Mouse (Mus musculus) B cell, adult (primary cell): ENCODE results near the gene Saa4. TPM values are rescaled to one million over a fixed set of nuclear protein-coding genes. Genes with fewer than 3 reads are reported as not detected.

Source experiments
- total RNA-seq: library from RNA; stranded (reverse); gene quantifications from 4 replicates; pipeline ENCODE4 v1.2.4, GENCODE M21; 2023; ENCODE audit not compliant: inconsistent age

The Saa4 gene
- not detected in 4 replicates for total RNA-seq

DNA sequence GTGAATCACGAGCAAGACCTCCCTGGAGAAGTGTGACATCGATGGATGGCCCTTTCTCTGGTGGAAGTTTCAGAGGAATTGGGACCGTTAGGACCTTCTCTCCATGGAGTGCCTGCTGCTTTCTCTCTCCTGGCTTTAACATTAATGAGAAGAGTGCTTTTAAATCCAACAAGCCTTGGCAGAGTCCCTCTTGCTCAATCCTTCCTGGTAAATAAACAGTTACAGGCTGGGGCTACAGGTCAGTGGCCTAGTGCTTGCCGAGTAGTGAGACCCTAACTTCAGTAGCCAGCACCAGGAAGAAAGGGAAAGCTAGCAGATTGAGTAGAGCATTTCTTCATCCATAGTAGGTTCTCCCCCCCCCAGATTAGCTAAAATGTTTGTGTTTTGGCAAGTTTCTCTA, at the start of gene Saa4:
TSS of gene Saa4 (minus strand) at position 146 of the 400 bp plus-strand sequence.

DNA sequence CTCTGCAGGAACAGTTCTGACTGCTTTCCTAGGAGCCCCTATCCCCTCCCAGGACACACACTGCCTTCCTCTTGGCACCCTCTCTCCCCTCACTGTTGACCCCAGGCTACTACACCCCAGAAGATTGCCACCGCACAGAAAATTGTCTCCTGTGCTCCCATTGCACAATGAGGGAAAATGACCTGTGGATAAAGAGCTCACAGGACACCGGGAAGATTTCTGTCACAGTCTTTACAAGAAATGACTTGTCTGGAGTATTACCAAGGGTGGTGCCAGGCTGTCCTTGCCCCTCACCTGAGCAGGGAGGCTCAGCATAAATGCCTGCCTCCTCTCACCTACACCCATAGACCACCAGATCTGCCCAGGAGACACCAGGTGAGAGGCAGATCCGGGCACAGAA, 19.1 kb upstream of the Saa4 start, which contains the start of gene Saa2:
TSS of gene Saa2 (plus strand) at position 301 of the 400 bp plus-strand sequence.

DNA sequence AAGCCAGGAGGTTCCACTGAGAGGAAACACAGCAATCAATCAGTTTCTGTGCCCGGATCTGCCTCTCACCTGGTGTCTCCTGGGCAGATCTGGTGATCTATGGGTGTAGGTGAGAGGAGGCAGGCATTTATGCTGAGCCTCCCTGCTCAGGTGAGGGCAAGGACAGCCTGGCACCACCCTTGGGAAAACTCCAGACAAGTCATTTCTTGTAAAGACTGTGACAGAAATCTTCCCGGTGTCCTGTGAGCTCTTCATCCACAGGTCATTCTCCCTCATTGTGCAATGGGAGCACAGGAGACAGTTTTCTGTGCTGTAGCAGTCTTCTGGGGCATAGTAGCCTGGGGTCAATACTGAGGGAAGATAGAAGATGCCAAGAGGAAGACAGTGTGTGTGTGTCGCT, 10.5 kb upstream of the Saa4 start, which contains the start of gene Saa1:
TSS of gene Saa1 (minus strand) at position 101 of the 400 bp plus-strand sequence.

DNA sequence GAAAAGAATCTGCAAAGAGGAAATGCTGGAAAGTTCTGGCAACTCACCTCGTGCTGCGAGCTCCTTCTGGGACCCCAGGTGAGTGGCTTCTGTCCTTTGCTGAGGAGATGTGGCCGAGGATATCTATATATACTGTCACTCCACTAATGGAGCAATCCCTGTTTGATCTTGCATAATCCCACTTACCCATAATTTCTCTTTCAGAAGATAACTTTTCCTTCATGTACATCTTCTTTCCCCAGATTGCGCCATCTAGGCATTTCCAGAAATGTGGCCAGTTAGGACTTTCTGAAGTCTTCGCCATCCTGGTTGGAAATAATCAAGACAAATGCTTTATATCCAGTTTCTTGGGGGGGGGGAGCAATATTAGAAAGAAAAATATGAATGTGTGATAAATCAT, 16.8 kb downstream of the Saa4 start, which contains the start of gene Saa3:
TSS of gene Saa3 (minus strand) at position 101 of the 400 bp plus-strand sequence.

DNA sequence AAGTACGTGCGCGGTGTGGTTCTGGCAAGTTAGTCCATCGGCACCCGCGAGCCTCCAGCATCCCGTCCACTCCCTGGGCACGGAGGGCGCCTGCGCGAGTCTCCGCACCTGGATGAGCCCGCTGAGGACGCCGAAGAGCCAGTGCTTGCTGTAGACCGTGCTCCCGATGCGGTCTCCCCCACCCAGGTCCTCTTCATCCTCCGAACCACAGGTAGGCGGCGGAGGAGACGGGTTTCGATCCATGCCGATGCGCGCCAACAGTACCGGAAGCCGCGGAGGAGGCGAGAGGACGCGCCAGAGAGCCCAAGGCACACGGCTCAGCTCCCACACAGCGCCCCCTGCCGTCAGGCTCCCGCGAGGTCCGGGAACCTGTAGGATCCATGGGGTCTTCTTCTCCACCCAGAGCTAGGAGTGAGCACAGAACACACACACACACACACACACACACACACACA, 22.0 kb downstream of the Saa4 start, which contains the start of gene Saal1:
TSS of gene Saal1 (minus strand) at position 291 of the 455 bp plus-strand sequence.

Other genes with a start within 250 kb of the Saa4 start
- gene Sergef, start 92.8 kb downstream of the Saa4 start, total RNA-seq: 22.1 to 27.1 TPM (median 23.8 TPM) in 4 replicates
- not detected in 4 replicates for gene Tph1, start 60.1 kb downstream of the Saa4 start, total RNA-seq
- gene Saal1, start 21.9 kb downstream of the Saa4 start, total RNA-seq: 14.0 to 16.3 TPM (median 14.9 TPM) in 4 replicates
- 0.90 TPM in 1 of 4 replicates, not detected in the others for gene Saa3, start 16.9 kb downstream of the Saa4 start, total RNA-seq
- not detected in 4 replicates for gene Saa1, start 10.4 kb upstream of the Saa4 start, total RNA-seq
- gene Saa2, start 19.2 kb upstream of the Saa4 start, total RNA-seq: not detected in 4 replicates
- gene Hps5, start 63.5 kb upstream of the Saa4 start, total RNA-seq: 52.4 to 64.3 TPM (median 57.5 TPM) in 4 replicates
- 55.3 to 67.0 TPM (median 62.3 TPM) in 4 replicates for gene Gtf2h1, start 63.5 kb upstream of the Saa4 start, total RNA-seq
- gene Ldha, start 108.9 kb upstream of the Saa4 start, total RNA-seq: 177 to 194 TPM (median 177 TPM) in 4 replicates
- gene Ldhc, start 128.6 kb upstream of the Saa4 start, total RNA-seq: not detected in 4 replicates
- 55.6 to 62.8 TPM (median 60.6 TPM) in 4 replicates for gene Tsg101, start 187.4 kb upstream of the Saa4 start, total RNA-seq
- 4.6 to 8.5 TPM (median 6.1 TPM) in 4 replicates for gene Uevld, start 225.9 kb upstream of the Saa4 start, total RNA-seq